Mouse (Mus musculus) CH12.LX (cell line): ENCODE results near the gene Grik5.

Source experiments
- CHD2 ChIP-seq: IDR thresholded peaks from 2 replicates; pipeline ENCODE4 v1.6.1; 2011; ENCODE audit warnings: low read length, improper control_type of control experiment
- CTCF ChIP-seq, 2 experiments: IDR thresholded peaks in 1 of 2; conservative IDR thresholded peaks in 1 of 2; 2 replicates each; pipeline ENCODE4 v1.5.1; 2011 to 2012; ENCODE audit warnings: low read depth in 2 of 2, low read length in 2 of 2, improper control_type of control experiment in 1 of 2, inconsistent platforms in 1 of 2, mild to moderate bottlenecking in 1 of 2, moderate library complexity in 1 of 2
- EP300 ChIP-seq: IDR thresholded peaks from 2 replicates; pipeline ENCODE4 v1.6.1; 2011; ENCODE audit warnings: low read length, improper control_type of control experiment
- MAFK ChIP-seq: IDR thresholded peaks from 2 replicates; pipeline ENCODE4 v1.6.1; 2011; ENCODE audit warnings: low read length, improper control_type of control experiment; ENCODE audit not compliant: insufficient replicate concordance
- MAX ChIP-seq: IDR thresholded peaks from 2 replicates; pipeline ENCODE4 v1.6.1; 2011; ENCODE audit warnings: low read length, improper control_type of control experiment
- POLR2A ChIP-seq: IDR thresholded peaks from 2 replicates; pipeline ENCODE4 v1.6.1; 2011; ENCODE audit warnings: low read depth, mild to moderate bottlenecking, improper control_type of control experiment, low read length
- POLR2AphosphoS2 ChIP-seq: IDR thresholded peaks from 2 replicates; pipeline ENCODE4 v1.6.1; 2011; ENCODE audit warnings: low read depth, low read length, improper control_type of control experiment
- RAD21 ChIP-seq: IDR thresholded peaks from 2 replicates; pipeline ENCODE4 v1.6.1; 2011; ENCODE audit warnings: low read depth, mild to moderate bottlenecking, low read length, improper control_type of control experiment, moderate library complexity
- USF1 ChIP-seq: IDR thresholded peaks from 2 replicates; pipeline ENCODE4 v1.6.1; 2014; ENCODE audit warnings: low read depth, mild to moderate bottlenecking, inconsistent platforms, low read length, improper control_type of control experiment
- ZC3H11A ChIP-seq: IDR thresholded peaks from 2 replicates; pipeline ENCODE4 v1.6.1; 2012; ENCODE audit warnings: low read depth, mild to moderate bottlenecking, inconsistent platforms, low read length, improper control_type of control experiment
- ZMIZ1 ChIP-seq: IDR thresholded peaks from 2 replicates; pipeline ENCODE4 v1.6.1; 2012; ENCODE audit warnings: low read depth, mild to moderate bottlenecking, inconsistent platforms, low read length, improper control_type of control experiment
- ZNF384 ChIP-seq: IDR thresholded peaks from 2 replicates; pipeline ENCODE4 v1.6.1; 2012; ENCODE audit warnings: low read depth, low read length, improper control_type of control experiment, inconsistent platforms

GRCm38 (mm10) chr7:25006171-25006570 lies 66.0 kb downstream of the Grik5 start:
- TF ChIP-seq POLR2A = no peak
- no peak for TF ChIP-seq MAFK
- no peak for TF ChIP-seq CTCF (conservative IDR thresholded peaks at IDR 0.05 in 1 of 2, IDR thresholded peaks at IDR 0.05 in 1 of 2; ENCODE audit: low read depth in 2 of 2, low read length in 2 of 2)
- TF ChIP-seq CHD2 = no peak
- TF ChIP-seq ZMIZ1 = no peak
- TF ChIP-seq USF1 = no peak
- no peak for TF ChIP-seq ZC3H11A
- TF ChIP-seq RAD21 = no peak
- TF ChIP-seq MAX = no peak
- no peak for TF ChIP-seq EP300
- no peak for TF ChIP-seq ZNF384
- no peak for TF ChIP-seq POLR2AphosphoS2
